Mouse (Mus musculus) MEL (cell line): ENCODE measurements around the gene Agpat4. TPM values are rescaled to one million over a fixed set of nuclear protein-coding genes. Genes with fewer than 3 reads are reported as not detected.

Experiments used
- DNase-seq: peaks from one replicate; pipeline ENCODE4 v3.0.0; 2011; ENCODE audit warnings: low read depth, low spot score
- H3K27ac ChIP-seq: 2 replicates; pipeline ENCODE4 v1.5.1; 2012; ENCODE audit warnings: low read depth, mild to moderate bottlenecking, control low read depth, low read length, moderate library complexity; ENCODE audit not compliant: control insufficient read depth
- H3K27me3 ChIP-seq, 2 experiments: fragments of 150-350 bp in 1 of 2; sonication (generic) in 1 of 2; 2 replicates each; pipeline ENCODE4 v1.6.1; 2012; ENCODE audit warnings: low read length in 2 of 2, mild to moderate bottlenecking in 2 of 2, improper control_type of control experiment in 1 of 2, moderate library complexity in 1 of 2; ENCODE audit not compliant: insufficient read depth in 2 of 2, control insufficient read depth in 1 of 2
- H3K36me3 ChIP-seq, 2 experiments: 2 replicates each; pipeline ENCODE4 v1.6.1; 2012 to 2014; ENCODE audit warnings: low read length in 2 of 2, improper control_type of control experiment in 1 of 2, inconsistent platforms in 1 of 2, mild to moderate bottlenecking in 1 of 2; ENCODE audit not compliant: insufficient read depth in 2 of 2, control insufficient read depth in 1 of 2
- H3K4me1 ChIP-seq, 2 experiments: fragments of 150-350 bp in 1 of 2; sonication (generic) in 1 of 2; 2 replicates each; pipeline ENCODE4 v1.6.1; 2012; ENCODE audit warnings: low read length in 2 of 2, improper control_type of control experiment in 1 of 2, mild to moderate bottlenecking in 1 of 2; ENCODE audit not compliant: insufficient read depth in 2 of 2, control insufficient read depth in 1 of 2
- H3K4me3 ChIP-seq, 2 experiments: fragments of 150-350 bp in 1 of 2; sonication (generic) in 1 of 2; 2 replicates each; pipeline ENCODE4 v1.5.1; 2012; ENCODE audit warnings: low read depth in 2 of 2, low read length in 2 of 2, mild to moderate bottlenecking in 2 of 2, moderate library complexity in 2 of 2, control low read depth in 1 of 2, improper control_type of control experiment in 1 of 2; ENCODE audit not compliant: control insufficient read depth in 1 of 2, insufficient read depth in 1 of 2
- H3K79me2 ChIP-seq: 2 replicates; pipeline ENCODE4 v1.6.1; 2012; ENCODE audit warnings: mild to moderate bottlenecking, low read length, moderate library complexity; ENCODE audit not compliant: control insufficient read depth, poor library complexity, insufficient read depth
- H3K9ac ChIP-seq: 2 replicates; pipeline ENCODE4 v1.6.1; 2012; ENCODE audit warnings: low read depth, mild to moderate bottlenecking, control low read depth, low read length, moderate library complexity; ENCODE audit not compliant: control insufficient read depth, poor library complexity, severe bottlenecking
- H3K9me3 ChIP-seq: fragments of 150-350 bp; sonication (generic); replicated peaks from 2 replicates; pipeline ENCODE4 v1.6.1; 2012; ENCODE audit warnings: mild to moderate bottlenecking, low read length, improper control_type of control experiment, moderate library complexity; ENCODE audit not compliant: insufficient read depth
- BHLHE40 ChIP-seq: IDR thresholded peaks from 2 replicates; pipeline ENCODE4 v1.6.1; 2012; ENCODE audit warnings: low read depth, mild to moderate bottlenecking, inconsistent platforms, low read length, improper control_type of control experiment, borderline replicate concordance
- CHD1 ChIP-seq: IDR thresholded peaks from 2 replicates; pipeline ENCODE4 v1.6.1; 2012; ENCODE audit warnings: low read depth, mild to moderate bottlenecking, inconsistent platforms, low read length, improper control_type of control experiment
- CHD2 ChIP-seq: IDR thresholded peaks from 2 replicates; pipeline ENCODE4 v1.6.1; 2011; ENCODE audit warnings: low read length, improper control_type of control experiment
- CTCF ChIP-seq, 3 experiments: IDR thresholded peaks in 2 of 3; conservative IDR thresholded peaks in 1 of 3; 2 replicates each; pipeline ENCODE4 v1.5.1; 2011 to 2012; ENCODE audit warnings: low read length in 3 of 3, low read depth in 2 of 3, mild to moderate bottlenecking in 2 of 3, improper control_type of control experiment in 1 of 3, inconsistent platforms in 1 of 3, mixed read lengths in 1 of 3, moderate library complexity in 1 of 3; ENCODE audit not compliant: control insufficient read depth in 1 of 3, insufficient read depth in 1 of 3, poor library complexity in 1 of 3, severe bottlenecking in 1 of 3
- ELF1 ChIP-seq: IDR thresholded peaks from 2 replicates; pipeline ENCODE4 v1.6.1; 2014; ENCODE audit warnings: low read depth, mild to moderate bottlenecking, inconsistent platforms, low read length, improper control_type of control experiment, moderate library complexity
- EP300 ChIP-seq, 2 experiments: IDR thresholded peaks; 2 replicates each; pipeline ENCODE4 v1.6.1; 2011; ENCODE audit warnings: improper control_type of control experiment in 2 of 2, low read length in 2 of 2, low read depth in 1 of 2, mild to moderate bottlenecking in 1 of 2
- ETS1 ChIP-seq: IDR thresholded peaks from 2 replicates; pipeline ENCODE4 v1.6.1; 2012; ENCODE audit warnings: low read depth, mild to moderate bottlenecking, inconsistent platforms, low read length, improper control_type of control experiment, moderate library complexity
- GABPA ChIP-seq: IDR thresholded peaks from 2 replicates; pipeline ENCODE4 v1.6.1; 2012; ENCODE audit warnings: low read depth, mild to moderate bottlenecking, inconsistent platforms, low read length, improper control_type of control experiment, moderate library complexity
- GATA1 ChIP-seq: IDR thresholded peaks from 2 replicates; pipeline ENCODE4 v1.6.1; 2011; ENCODE audit warnings: low read depth, low read length, improper control_type of control experiment
- HCFC1 ChIP-seq: IDR thresholded peaks from 2 replicates; pipeline ENCODE4 v1.6.1; 2012; ENCODE audit warnings: low read depth, mild to moderate bottlenecking, inconsistent platforms, low read length, improper control_type of control experiment, moderate library complexity
- MAX ChIP-seq: IDR thresholded peaks from 2 replicates; pipeline ENCODE4 v1.6.1; 2011; ENCODE audit warnings: low read length, improper control_type of control experiment
- MAZ ChIP-seq: IDR thresholded peaks from 2 replicates; pipeline ENCODE4 v1.6.1; 2012; ENCODE audit warnings: low read depth, mild to moderate bottlenecking, inconsistent platforms, low read length, improper control_type of control experiment
- MEF2A ChIP-seq: IDR thresholded peaks from 2 replicates; pipeline ENCODE4 v1.6.1; 2014; ENCODE audit warnings: low read depth, mild to moderate bottlenecking, inconsistent platforms, low read length, improper control_type of control experiment; ENCODE audit not compliant: poor library complexity, insufficient replicate concordance, severe bottlenecking; ENCODE audit errors: extremely low read depth
- MXI1 ChIP-seq: IDR thresholded peaks from 2 replicates; pipeline ENCODE4 v1.6.1; 2011; ENCODE audit warnings: mild to moderate bottlenecking, low read depth, low read length, improper control_type of control experiment
- MYC ChIP-seq: IDR thresholded peaks from 2 replicates; pipeline ENCODE4 v1.6.1; 2011; ENCODE audit warnings: low read depth, mild to moderate bottlenecking, low read length, improper control_type of control experiment, moderate library complexity
- NELFE ChIP-seq: IDR thresholded peaks from 2 replicates; pipeline ENCODE4 v1.6.1; 2011; ENCODE audit warnings: low read depth, low read length, improper control_type of control experiment
- POLR2A ChIP-seq, 2 experiments: IDR thresholded peaks; 2 replicates each; pipeline ENCODE4 v1.6.1; 2011 to 2012; ENCODE audit warnings: low read length in 2 of 2, mild to moderate bottlenecking in 2 of 2, control low read depth in 1 of 2, improper control_type of control experiment in 1 of 2, low read depth in 1 of 2, moderate library complexity in 1 of 2; ENCODE audit not compliant: control insufficient read depth in 1 of 2, insufficient read depth in 1 of 2, poor library complexity in 1 of 2
- POLR2AphosphoS2 ChIP-seq: IDR thresholded peaks from 2 replicates; pipeline ENCODE4 v1.6.1; 2011; ENCODE audit warnings: low read length, improper control_type of control experiment
- POLR2AphosphoS5 ChIP-seq: IDR thresholded peaks from 2 replicates; pipeline ENCODE4 v1.6.1; 2012; ENCODE audit warnings: low read depth, borderline replicate concordance, mild to moderate bottlenecking, inconsistent platforms, low read length, moderate library complexity, mixed read lengths
- SMC3 ChIP-seq: IDR thresholded peaks from 2 replicates; pipeline ENCODE4 v1.6.1; 2011; ENCODE audit warnings: low read depth, low read length, improper control_type of control experiment
- TBP ChIP-seq: IDR thresholded peaks from 2 replicates; pipeline ENCODE4 v1.8.0; 2011; ENCODE audit warnings: low read depth, low read length, improper control_type of control experiment
- TCF12 ChIP-seq: IDR thresholded peaks from 2 replicates; pipeline ENCODE4 v1.6.1; 2014; ENCODE audit warnings: low read depth, mild to moderate bottlenecking, inconsistent platforms, low read length, improper control_type of control experiment, moderate library complexity
- USF2 ChIP-seq, 2 experiments: IDR thresholded peaks; 2 replicates each; pipeline ENCODE4 v1.6.1; 2011 to 2012; ENCODE audit warnings: improper control_type of control experiment in 2 of 2, low read length in 2 of 2, borderline replicate concordance in 1 of 2, inconsistent platforms in 1 of 2, low read depth in 1 of 2, mild to moderate bottlenecking in 1 of 2; ENCODE audit not compliant: insufficient read depth in 1 of 2
- ZC3H11A ChIP-seq: IDR thresholded peaks from 2 replicates; pipeline ENCODE4 v1.6.1; 2012; ENCODE audit warnings: low read depth, mild to moderate bottlenecking, inconsistent platforms, low read length, improper control_type of control experiment
- ZKSCAN1 ChIP-seq: IDR thresholded peaks from 2 replicates; pipeline ENCODE4 v1.6.1; 2012; ENCODE audit warnings: low read depth, mild to moderate bottlenecking, inconsistent platforms, low read length, improper control_type of control experiment, moderate library complexity
- ZMIZ1 ChIP-seq: IDR thresholded peaks from 2 replicates; pipeline ENCODE4 v1.6.1; 2012; ENCODE audit warnings: low read depth, mild to moderate bottlenecking, inconsistent platforms, low read length, improper control_type of control experiment, moderate library complexity
- ZNF384 ChIP-seq: IDR thresholded peaks from 2 replicates; pipeline ENCODE4 v1.6.1; 2012; ENCODE audit warnings: low read depth, mild to moderate bottlenecking, inconsistent platforms, low read length, improper control_type of control experiment
- polyA plus RNA-seq, 2 experiments: library from polyadenylated mRNA; stranded (reverse) in 1 of 2; unstranded in 1 of 2; fragments of >175 nt in 1 of 2; fragments of >200 nt in 1 of 2; gene quantifications; 2 replicates each; pipeline versions ENCODE4 v1.2.1 to v1.2.4; 2012; ENCODE audit warnings: low replicate concordance in 2 of 2, low read depth in 1 of 2; ENCODE audit not compliant: insufficient read length in 2 of 2, insufficient read depth in 1 of 2, missing spikeins in 1 of 2
- total RNA-seq: library from RNA; depleted of rRNA; stranded (reverse); fragments of 300-350 nt; gene quantifications from 2 replicates; pipeline ENCODE4 v1.2.3, GENCODE M21; 2012

Agpat4 gene
- total and polyA plus RNA-seq, 3 experiments, result 3.3 to 9.3 TPM; not detected in 1

DNA sequence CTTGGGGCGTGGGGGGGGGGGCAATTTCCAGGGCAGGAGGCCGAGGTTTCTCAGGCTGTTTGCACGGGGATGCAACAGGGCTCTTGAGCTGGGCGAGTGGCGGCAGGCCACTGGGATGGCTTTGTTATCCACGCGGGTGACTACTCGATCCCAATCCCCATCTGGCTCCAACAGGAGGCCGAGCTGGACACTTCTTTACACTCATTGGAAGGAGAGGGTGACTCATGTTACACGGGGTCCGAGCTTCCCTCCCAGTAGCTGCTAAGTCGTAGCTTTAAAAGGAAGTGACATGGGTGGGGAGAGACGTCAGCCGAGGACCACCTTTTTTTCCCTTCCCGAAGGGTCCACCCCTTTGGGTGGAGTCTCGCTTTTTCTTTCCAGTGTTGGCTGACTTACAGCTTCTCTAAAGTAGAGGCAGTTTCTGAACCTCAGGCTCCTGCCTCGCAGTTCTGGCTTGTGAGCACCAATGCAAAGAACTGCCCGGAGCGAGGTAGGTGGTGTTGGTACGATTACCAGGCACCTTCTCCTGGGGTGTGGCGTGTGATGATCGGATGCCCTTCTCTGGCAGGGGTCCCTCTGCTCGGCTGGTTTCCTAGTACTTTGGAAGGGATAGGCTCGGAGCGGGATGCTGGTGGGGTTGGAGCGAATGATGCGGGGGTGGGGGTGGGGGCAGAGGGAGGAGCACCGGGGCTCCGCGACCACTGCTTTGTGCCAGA is 580 bp downstream of the Agpat4 start:
- Histone ChIP-seq H3K27ac (peak overlapping the region; percentile 51), H3K36me3 (peaks cover 0 to 11% of the 10 kb centered on the region in 2 experiments; a peak in 2 of 4 replicates), H3K9me3 (no peaks in the 10 kb centered on the region), H3K9ac (peak overlapping the region; percentile 66), H3K79me2 (no peaks in the 10 kb centered on the region; the same call in 1 of the 2 replicates), H3K4me3 (peak overlapping the region; percentile 64 to 71), H3K27me3 (no peaks in the 10 kb centered on the region), H3K4me1 (peaks cover 4 to 12% of the 10 kb centered on the region in 2 experiments)
- peak; percentile 97 for DNase-seq
- TF ChIP-seq ZC3H11A (no peak), USF2 (IDR thresholded peaks at IDR 0.05; ENCODE audit: borderline replicate concordance in 1 of 2, insufficient read depth in 1 of 2, low read depth in 1 of 2, low read length in 2 of 2) (no peak), MEF2A (no peak), POLR2AphosphoS5 (no peak), CHD2 (no peak), ZKSCAN1 (no peak), MYC (peak; percentile 41; the same call in 1 of the 2 replicates), ETS1 (peak; percentile 50; the same call in 1 of the 2 replicates), GABPA (no peak), POLR2AphosphoS2 (peak; percentile 76; the same call in 1 of the 2 replicates), CTCF (IDR thresholded peaks at IDR 0.05 in 2 of 3, conservative IDR thresholded peaks at IDR 0.05 in 1 of 3; ENCODE audit: control insufficient read depth in 1 of 3, insufficient read depth in 1 of 3, low read depth in 2 of 3, low read length in 3 of 3, poor library complexity in 1 of 3, severe bottlenecking in 1 of 3) (no peak), HCFC1 (peak; percentile 66), POLR2A (IDR thresholded peaks at IDR 0.05; ENCODE audit: control insufficient read depth in 1 of 2, insufficient read depth in 1 of 2, low read depth in 1 of 2, low read length in 2 of 2, poor library complexity in 1 of 2) (peak in 1 of 2 experiments; percentile 88; a peak in 2 of 4 replicates), CHD1 (no peak), ZNF384 (peak; percentile 85), NELFE (peak; percentile 77), TCF12 (peak; percentile 51), BHLHE40 (no peak), ZMIZ1 (peak; percentile 82), EP300 (IDR thresholded peaks at IDR 0.05; ENCODE audit: low read depth in 1 of 2, low read length in 2 of 2) (no peak), MXI1 (peak; percentile 39), GATA1 (no peak), MAZ (peak; percentile 76), ELF1 (peak; percentile 38; the same call in 1 of the 2 replicates), MAX (peak; percentile 67), SMC3 (no peak), TBP (peak; percentile 85)
- TF ChIP-seq, all 39 proteins: peak for 14
